Mouse (Mus musculus): ENCODE results near the gene Trpv6. TPM values are rescaled to one million over a fixed set of nuclear protein-coding genes. Genes with fewer than 3 reads are reported as not detected.

The Trpv6 gene
- total RNA-seq (2014; fragmentation: Nextera tagmentation) (not detected in 2 replicates), total RNA-seq (2017) (not detected in 2 replicates)

GRCm38 (mm10) chr6:41636178-41636577 lies at the start of gene Trpv6:
TSS of gene Trpv6 (minus strand) at chr6:41636405.
- ATAC-seq (replicated peaks; ENCODE audit: poor library complexity, severe bottlenecking): no peak

DNA sequence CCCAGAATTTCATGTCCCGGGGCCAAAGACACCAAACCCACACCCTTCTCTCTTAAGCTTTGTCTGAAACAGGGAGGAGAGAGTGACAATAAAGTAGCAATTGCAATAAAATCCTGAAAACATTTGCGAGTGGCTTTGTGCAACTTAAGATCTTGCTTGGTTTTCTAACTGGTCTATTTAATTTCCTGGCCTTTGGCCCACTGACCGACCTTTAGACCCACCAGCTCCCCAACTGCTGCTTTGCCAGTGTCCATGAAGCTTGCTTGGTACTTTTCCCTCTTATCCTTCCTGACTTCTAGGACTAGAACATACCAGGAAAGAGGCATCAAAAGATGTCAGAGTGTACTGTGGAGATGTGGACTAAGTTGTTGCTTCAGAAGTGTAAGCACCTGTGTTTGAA lies 49.4 kb upstream of the Trpv6 start:
- no peak for ATAC-seq (replicated peaks; ENCODE audit: poor library complexity, severe bottlenecking)

DNA sequence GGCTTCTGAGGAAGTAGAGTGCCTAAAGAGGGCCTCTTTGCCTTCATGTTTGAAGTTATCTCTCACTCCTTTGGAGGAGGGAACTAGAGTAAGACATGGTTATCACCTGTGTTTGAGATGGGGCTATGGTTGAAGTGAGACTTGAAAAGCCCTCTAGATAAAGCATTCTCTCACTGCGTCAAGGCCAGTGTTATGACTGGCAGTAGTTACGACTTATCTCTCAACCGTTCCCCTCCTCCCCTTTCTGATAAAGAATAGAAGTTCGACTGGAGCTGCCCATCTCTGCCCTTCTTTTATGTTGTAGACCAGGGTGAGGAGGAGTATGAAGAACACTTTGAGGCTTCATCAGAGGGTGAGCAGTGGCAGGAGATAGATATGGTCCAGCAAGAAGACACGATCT lies 48.7 kb upstream of the Trpv6 start:
- ATAC-seq (replicated peaks; ENCODE audit: poor library complexity, severe bottlenecking): no peak

GRCm38 (mm10) chr6:41684131-41684530 lies 47.9 kb upstream of the Trpv6 start, which contains the start of gene Llcfc1:
TSS of gene Llcfc1 (plus strand) at chr6:41684431.
- no peak for ATAC-seq (replicated peaks; ENCODE audit: poor library complexity, severe bottlenecking)

- no peak for ATAC-seq (replicated peaks; ENCODE audit: poor library complexity, severe bottlenecking)
Measured at GRCm38 (mm10) chr6:41681656-41682055, 45.5 kb upstream of the Trpv6 start.

- ATAC-seq (replicated peaks; ENCODE audit: poor library complexity, severe bottlenecking): no peak
Measured at GRCm38 (mm10) chr6:41680669-41681068, 44.5 kb upstream of the Trpv6 start, which contains the start of gene Trpv5. TSS of gene Trpv5 (minus strand) at chr6:41680769.

- no peak for ATAC-seq (replicated peaks; ENCODE audit: poor library complexity, severe bottlenecking)
Measured at GRCm38 (mm10) chr6:41676530-41676929, 40.3 kb upstream of the Trpv6 start.

GRCm38 (mm10) chr6:41662320-41662719 lies 26.1 kb upstream of the Trpv6 start:
- ATAC-seq (replicated peaks; ENCODE audit: poor library complexity, severe bottlenecking): peak; percentile 70

DNA sequence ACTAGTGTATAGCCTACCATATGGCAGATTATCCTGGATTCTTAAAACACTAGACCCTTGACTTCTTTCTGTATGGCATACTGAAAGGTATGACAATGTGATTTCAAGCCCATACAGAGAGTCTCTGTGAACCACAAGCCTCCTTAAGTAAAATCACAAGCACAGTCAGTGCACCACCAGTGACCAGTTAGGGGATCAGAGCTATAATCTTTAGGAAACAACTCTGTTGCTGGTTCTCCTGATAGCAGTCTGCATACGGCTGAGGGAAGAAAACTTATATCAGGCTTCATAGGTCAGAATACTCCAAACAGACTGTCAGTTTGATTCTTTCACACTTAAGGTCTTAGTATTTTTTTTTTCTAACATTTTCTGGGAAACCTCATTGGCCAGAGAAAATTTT lies 22.3 kb upstream of the Trpv6 start:
- ATAC-seq (replicated peaks; ENCODE audit: poor library complexity, severe bottlenecking): no peak

GRCm38 (mm10) chr6:41654648-41655047 lies 18.4 kb upstream of the Trpv6 start:
- peak; percentile 65 for ATAC-seq (replicated peaks; ENCODE audit: poor library complexity, severe bottlenecking)

GRCm38 (mm10) chr6:41653173-41653572 lies 17.0 kb upstream of the Trpv6 start:
- no peak; the same call in 1 of the 2 replicates for ATAC-seq (replicated peaks; ENCODE audit: poor library complexity, severe bottlenecking)

- ATAC-seq (replicated peaks; ENCODE audit: poor library complexity, severe bottlenecking): no peak
Measured at GRCm38 (mm10) chr6:41646672-41647071, 10.5 kb upstream of the Trpv6 start.

DNA sequence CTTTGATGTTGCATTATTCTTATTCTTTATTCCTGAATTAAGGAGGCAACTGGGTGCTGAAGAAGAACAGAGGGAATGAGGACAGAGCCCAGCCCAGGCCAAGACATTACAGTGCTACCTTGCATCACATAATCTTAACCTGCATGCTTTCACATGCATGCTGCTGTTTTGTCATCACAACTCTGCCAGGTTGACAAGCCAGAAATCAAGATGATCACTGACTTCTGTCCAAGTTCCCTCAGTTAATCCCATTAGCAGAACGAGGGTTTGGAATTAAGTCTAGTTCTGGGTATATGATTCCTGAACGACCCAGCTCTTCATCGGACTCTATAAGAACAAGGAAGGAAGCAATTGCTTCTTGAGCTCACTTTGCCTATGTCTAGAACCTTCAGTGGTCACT lies 10.0 kb upstream of the Trpv6 start:
- ATAC-seq (replicated peaks; ENCODE audit: poor library complexity, severe bottlenecking): no peak

GRCm38 (mm10) chr6:41643227-41643626 lies 7.0 kb upstream of the Trpv6 start:
- peak; percentile 83 for ATAC-seq (replicated peaks; ENCODE audit: poor library complexity, severe bottlenecking)

- peak; percentile 77 for ATAC-seq (replicated peaks; ENCODE audit: poor library complexity, severe bottlenecking)
Measured at GRCm38 (mm10) chr6:41642765-41643164, 6.6 kb upstream of the Trpv6 start.

DNA sequence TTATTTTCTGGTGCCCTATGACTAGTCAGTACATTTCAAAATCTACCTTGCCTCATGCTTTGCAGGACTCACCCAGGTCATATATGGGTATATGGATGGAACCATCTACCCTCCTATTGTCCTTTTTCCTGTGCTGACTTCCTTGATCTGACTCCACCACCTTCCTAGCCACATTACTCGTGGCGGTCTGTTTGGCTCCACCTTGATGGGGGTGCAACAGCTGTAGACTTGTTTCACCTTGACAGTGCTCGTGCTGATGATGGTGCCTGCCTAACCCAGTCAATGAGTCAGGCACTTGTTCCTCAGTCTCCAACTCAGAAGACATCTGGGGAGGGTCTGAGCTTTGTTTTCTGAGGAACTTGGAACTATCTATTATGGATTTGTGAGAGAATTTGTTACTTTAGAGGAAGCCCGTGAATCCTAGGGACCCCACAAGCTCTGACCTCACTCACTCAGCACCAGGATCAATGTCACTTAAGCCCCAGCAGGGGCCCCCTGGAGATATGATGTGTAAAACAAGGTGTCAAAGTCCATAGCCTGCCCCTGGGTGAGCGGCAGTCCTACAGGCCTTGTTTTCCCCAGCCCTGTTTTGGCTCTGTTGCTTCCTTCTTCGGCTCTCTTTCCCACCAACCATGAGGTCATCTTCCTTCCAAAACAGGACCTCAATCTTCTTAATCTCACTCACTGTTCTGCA lies 5.1 kb upstream of the Trpv6 start:
- ATAC-seq (replicated peaks; ENCODE audit: poor library complexity, severe bottlenecking): no peak

DNA sequence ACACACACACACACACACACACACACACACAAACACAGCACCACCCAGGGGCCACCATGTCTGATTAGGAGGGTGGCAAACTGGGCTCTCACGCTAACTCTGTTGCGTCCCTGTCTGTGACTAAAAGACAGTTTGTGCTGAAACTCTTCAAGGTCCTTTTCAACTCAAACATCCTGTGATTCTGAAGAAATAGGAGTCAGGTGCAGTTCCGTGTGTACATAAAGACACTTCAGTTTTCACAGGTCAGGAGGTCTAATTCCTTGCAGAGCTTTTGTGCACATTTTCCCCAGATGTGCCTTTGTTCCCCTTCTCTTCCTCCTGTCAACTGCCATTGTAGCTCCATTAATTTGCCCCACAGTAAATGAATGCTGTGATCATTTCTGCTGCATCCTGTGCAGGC lies 4.2 kb upstream of the Trpv6 start:
- no peak for ATAC-seq (replicated peaks; ENCODE audit: poor library complexity, severe bottlenecking)

GRCm38 (mm10) chr6:41637927-41638506 lies 1.8 kb upstream of the Trpv6 start:
- ATAC-seq (replicated peaks; ENCODE audit: poor library complexity, severe bottlenecking): no peak

DNA sequence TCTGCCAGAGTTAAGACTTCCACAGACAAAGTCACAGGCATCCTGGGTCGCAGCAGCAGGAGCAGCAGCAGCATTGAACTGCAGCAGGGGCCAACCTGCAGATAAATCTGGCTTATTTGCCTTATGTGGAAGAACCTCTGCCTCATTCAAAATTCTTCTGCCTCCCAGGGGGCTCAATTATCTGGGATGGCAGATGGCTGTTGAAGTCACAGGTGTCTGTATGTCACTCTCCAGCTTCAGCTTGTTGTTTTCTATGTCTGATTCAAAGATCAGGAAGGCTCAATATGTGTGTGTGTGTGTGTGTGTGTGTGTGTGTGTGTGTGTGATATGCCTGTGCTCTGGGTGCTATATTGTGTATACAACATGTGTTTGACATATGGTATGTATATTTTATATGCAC lies 1.2 kb upstream of the Trpv6 start:
- ATAC-seq (replicated peaks; ENCODE audit: poor library complexity, severe bottlenecking): no peak

DNA sequence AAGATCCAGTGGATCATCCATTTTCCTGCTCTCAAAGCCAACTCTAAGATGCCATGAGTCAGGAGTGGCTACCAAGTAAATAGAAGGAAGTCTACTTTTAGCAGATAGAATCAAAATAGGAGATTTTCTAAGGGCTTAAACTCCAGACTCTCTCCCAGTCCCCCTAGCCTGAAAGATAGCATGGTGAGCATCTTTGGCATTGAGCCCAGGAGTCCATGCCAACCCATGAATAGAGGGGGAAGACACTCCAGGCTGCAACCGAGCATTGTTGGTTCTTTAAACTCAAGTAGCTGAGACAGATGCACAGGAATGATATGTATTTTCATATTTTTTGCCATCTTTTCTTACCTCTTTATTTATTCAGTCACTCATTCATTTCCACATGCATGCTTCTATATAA lies 994 bp downstream of the Trpv6 start:
- ATAC-seq (replicated peaks; ENCODE audit: poor library complexity, severe bottlenecking): no peak

GRCm38 (mm10) chr6:41631549-41631948 lies 4.7 kb downstream of the Trpv6 start:
- no peak for ATAC-seq (replicated peaks; ENCODE audit: poor library complexity, severe bottlenecking)

- ATAC-seq (replicated peaks; ENCODE audit: poor library complexity, severe bottlenecking): no peak
Measured at GRCm38 (mm10) chr6:41630791-41631190, 5.4 kb downstream of the Trpv6 start.

Measured in granulocyte monocyte progenitor cell, adult 5-6 weeks (primary cell).